Mouse (Mus musculus) liver, postnatal 0 days (tissue): Measurements from ENCODE around the gene Lrrc41. TPM values are rescaled to one million over a fixed set of nuclear protein-coding genes. Genes with fewer than 3 reads are reported as not detected.

ENCODE experiments used
- ATAC-seq: fragments of 200-750 bp; cut with Nextera tagmentation; 2 replicates; pipeline ENCODE4 v1.8.0; 2017; ENCODE audit warnings: mild to moderate bottlenecking, moderate library complexity
- DNase-seq: peaks from one replicate; pipeline ENCODE4 v3.0.0-alpha.2; 2016
- H3K27ac ChIP-seq: fragments of 300-500 bp; sonication (generic); 2 replicates; pipeline ENCODE4 v1.5.1; 2014; ENCODE audit warnings: antibody characterized with exemption, moderate library complexity, mild to moderate bottlenecking, low read depth
- H3K27me3 ChIP-seq: fragments of 300-500 bp; sonication (generic); 2 replicates; pipeline ENCODE4 v1.6.1; 2014; ENCODE audit warnings: low read length, control low read depth, mixed read lengths; ENCODE audit not compliant: insufficient read depth
- H3K36me3 ChIP-seq: fragments of 300-500 bp; sonication (generic); replicated peaks from 2 replicates; pipeline ENCODE4 v1.6.1; 2014; ENCODE audit warnings: mild to moderate bottlenecking, control low read depth, low read length, moderate library complexity, mixed read lengths; ENCODE audit not compliant: insufficient read depth
- H3K4me1 ChIP-seq: fragments of 300-500 bp; sonication (generic); 2 replicates; pipeline ENCODE4 v1.6.1; 2014; ENCODE audit warnings: antibody characterized with exemption, mild to moderate bottlenecking, control low read depth; ENCODE audit not compliant: insufficient read depth
- H3K4me2 ChIP-seq: fragments of 300-500 bp; sonication (generic); 2 replicates; pipeline ENCODE4 v1.6.1; 2014; ENCODE audit warnings: low read depth, mild to moderate bottlenecking, low read length, moderate library complexity, mixed read lengths
- H3K4me3 ChIP-seq: fragments of 300-500 bp; sonication (generic); 2 replicates; pipeline ENCODE4 v1.5.1; 2014; ENCODE audit warnings: low read depth, low read length
- H3K9ac ChIP-seq: fragments of 300-500 bp; sonication (generic); replicated peaks from 2 replicates; pipeline ENCODE4 v1.6.1; 2014; ENCODE audit warnings: mild to moderate bottlenecking, moderate library complexity
- H3K9me3 ChIP-seq: fragments of 300-500 bp; sonication (generic); 2 replicates; pipeline ENCODE4 v1.6.1; 2016; ENCODE audit warnings: mild to moderate bottlenecking, control low read depth, low read length, mixed read lengths
- CTCF ChIP-seq: sonication (generic); IDR thresholded peaks from 2 replicates; pipeline ENCODE4 v1.5.1; 2016; ENCODE audit warnings: antibody characterized with exemption, low read depth
- EP300 ChIP-seq: IDR thresholded peaks from 2 replicates; pipeline ENCODE4 v1.6.1; 2016; ENCODE audit warnings: antibody characterized with exemption, low read depth, mild to moderate bottlenecking
- WGBS: fragments of 180-500 bp; shearing (Covaris S2); extraction: QIAGEN DNeasy Blood & Tissue Kit; methylation state at CpG from one replicate; pipeline ENCODE4 v1.1.7; 2014; ENCODE audit not compliant: insufficient replicate concordance; 5-methylcytosine and 5-hydroxymethylcytosine counted together
- polyA plus RNA-seq: library from polyadenylated mRNA; unstranded; fragments of >200 nt; fragmentation: Nextera tagmentation; extraction: Ambion mirVana; gene quantifications from 2 replicates; pipeline ENCODE4 v1.2.1, GENCODE M21; 2015

Gene Lrrc41
- polyA plus RNA-seq, 1 experiment from 2014 or later: 23.3 TPM

DNA sequence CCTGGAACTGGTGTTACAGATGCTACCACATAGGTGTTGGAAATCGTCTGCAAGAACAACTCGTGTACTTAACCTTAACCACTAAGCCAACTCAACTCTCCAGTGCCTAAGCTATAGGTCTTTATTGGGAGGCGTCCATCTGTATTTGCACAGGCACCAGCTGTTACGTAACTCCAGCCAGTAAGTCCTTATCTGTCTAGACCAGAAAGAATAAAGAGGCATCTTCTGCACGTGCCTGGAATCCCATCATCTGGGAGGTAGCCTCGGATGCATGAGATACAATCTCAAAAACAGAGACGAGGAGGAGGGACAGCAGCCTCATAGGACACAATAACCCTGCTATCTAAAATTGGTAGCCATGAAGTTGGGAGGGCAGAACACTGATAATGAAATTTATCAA is 25.9 kb downstream of the Lrrc41 start:
- ATAC-seq (peak; percentile 68), DNase-seq (no peak)
- no peak overlapping the region for H3K4me2 ChIP-seq
- H3K9ac ChIP-seq: no peak overlapping the region
- no peaks in the 10 kb centered on the region for H3K27me3 ChIP-seq
- H3K27ac ChIP-seq: no peak overlapping the region
- peaks cover 3% of the 10 kb centered on the region; the same call in 1 of the 2 replicates for H3K4me1 ChIP-seq
- H3K4me3 ChIP-seq: no peak overlapping the region
- H3K36me3 ChIP-seq: peaks cover 44% of the 10 kb centered on the region
- peak; percentile 86 for TF ChIP-seq EP300
- no peak for TF ChIP-seq CTCF
- no peaks in the 10 kb centered on the region for H3K9me3 ChIP-seq
- 36% methylated on average over 7 of the region's 7 CpGs for WGBS

GRCm38 (mm10) chr4:116105278-116105677 is 30.2 kb downstream of the Lrrc41 start:
- ATAC-seq (no peak), DNase-seq (no peak)
- Histone ChIP-seq H3K4me2 (no peak overlapping the region), H3K4me3 (no peak overlapping the region), H3K4me1 (no peaks in the 10 kb centered on the region; the same call in 1 of the 2 replicates), H3K9ac (no peak overlapping the region), H3K36me3 (peaks cover 16% of the 10 kb centered on the region), H3K27ac (no peak overlapping the region), H3K9me3 (no peaks in the 10 kb centered on the region), H3K27me3 (no peaks in the 10 kb centered on the region)
- 88% methylated on average over 5 of the region's 5 CpGs for WGBS
- TF ChIP-seq EP300 (no peak), CTCF (no peak)

DNA sequence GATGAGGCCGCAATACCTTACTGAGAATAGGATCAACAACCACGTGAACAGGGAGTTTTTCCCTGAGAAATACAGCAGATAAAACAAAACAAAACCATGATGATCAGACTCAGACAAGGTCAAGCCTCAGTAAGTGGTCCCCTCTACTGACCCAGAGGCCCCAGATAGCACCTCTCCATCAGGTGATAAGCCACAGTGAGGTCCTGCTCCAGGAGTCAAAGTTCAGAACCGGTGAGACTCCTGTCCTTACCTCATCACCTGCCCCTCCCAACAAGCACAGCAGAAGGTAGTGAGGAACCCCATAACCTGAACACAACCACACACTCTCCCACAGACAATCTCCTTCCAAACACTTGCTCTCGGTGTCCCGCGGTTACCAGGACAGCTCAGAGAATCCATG is 35.6 kb downstream of the Lrrc41 start:
- Histone ChIP-seq H3K4me1 (no peaks in the 10 kb centered on the region), H3K36me3 (peaks cover 9% of the 10 kb centered on the region; the same call in 1 of the 2 replicates), H3K9ac (no peak overlapping the region), H3K27me3 (no peaks in the 10 kb centered on the region), H3K4me2 (no peak overlapping the region), H3K27ac (no peak overlapping the region), H3K4me3 (no peak overlapping the region), H3K9me3 (no peaks in the 10 kb centered on the region)
- no peak for DNase-seq
- ATAC-seq: no peak
- TF ChIP-seq EP300: no peak
- no peak for TF ChIP-seq CTCF
- WGBS: 81% methylated on average over 6 of the region's 6 CpGs

- no peak for ATAC-seq
- Histone ChIP-seq H3K4me3 (no peak overlapping the region), H3K4me2 (no peak overlapping the region), H3K9ac (no peak overlapping the region), H3K27me3 (no peaks in the 10 kb centered on the region), H3K36me3 (peaks cover 7% of the 10 kb centered on the region; the same call in 1 of the 2 replicates), H3K9me3 (no peaks in the 10 kb centered on the region), H3K4me1 (no peaks in the 10 kb centered on the region), H3K27ac (no peak overlapping the region)
- WGBS: 93% methylated on average over 2 of the region's 2 CpGs
- TF ChIP-seq EP300: no peak
- no peak for DNase-seq
Observed at GRCm38 (mm10) chr4:116111486-116111885, 36.4 kb downstream of the Lrrc41 start.

DNA sequence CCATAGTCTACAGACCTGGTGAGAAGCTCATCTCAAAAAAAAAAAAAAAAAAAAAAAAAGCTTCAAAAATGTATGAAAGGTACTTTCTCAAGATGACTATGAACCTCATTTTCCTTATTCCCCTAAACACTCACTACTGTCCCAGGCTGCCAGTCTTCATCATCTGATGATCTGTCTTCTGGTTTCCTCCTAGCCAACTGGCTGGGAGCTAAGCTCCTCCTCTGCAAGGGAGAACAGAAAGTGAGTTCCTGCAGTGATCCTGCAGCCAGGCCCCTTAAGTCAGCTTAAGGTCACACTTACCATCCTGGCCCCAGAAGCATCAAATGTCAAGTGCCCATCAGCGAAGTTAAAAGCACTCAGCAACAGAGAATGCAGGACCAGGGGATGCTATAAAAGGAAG is 47.7 kb downstream of the Lrrc41 start:
- Histone ChIP-seq H3K4me3 (peak overlapping the region; percentile 80), H3K9ac (peak overlapping the region; percentile 77), H3K27ac (no peak overlapping the region; the same call in 1 of the 2 replicates), H3K36me3 (no peaks in the 10 kb centered on the region), H3K9me3 (no peaks in the 10 kb centered on the region), H3K4me2 (peak overlapping the region; percentile 80), H3K4me1 (peaks cover 23% of the 10 kb centered on the region; the same call in 1 of the 2 replicates), H3K27me3 (no peaks in the 10 kb centered on the region)
- TF ChIP-seq EP300 (no peak), CTCF (no peak)
- ATAC-seq (no peak), DNase-seq (no peak)
- 0% methylated on average over 1 of the region's 1 CpGs for WGBS

- ATAC-seq (peak; percentile 98), DNase-seq (peak; percentile 87)
- Histone ChIP-seq H3K36me3 (no peaks in the 10 kb centered on the region), H3K27ac (peak within 1 kb of the TSS; percentile 71), H3K4me3 (peak within 1 kb of the TSS; percentile 80), H3K27me3 (no peaks in the 10 kb centered on the region), H3K4me1 (peaks cover 23% of the 10 kb centered on the region; the same call in 1 of the 2 replicates), H3K9me3 (no peaks in the 10 kb centered on the region), H3K4me2 (peak within 1 kb of the TSS; percentile 80), H3K9ac (peak within 1 kb of the TSS; percentile 77)
- TF ChIP-seq CTCF: peak; percentile 36
- TF ChIP-seq EP300: no peak
- 5% methylated on average over 24 of the region's 24 CpGs for WGBS
Observed at GRCm38 (mm10) chr4:116123602-116124519, 48.8 kb downstream of the Lrrc41 start, which contains the start of the genes Rad54l and Pomgnt1. Gene Rad54l (minus strand): TSS chr4:116123690. Gene Pomgnt1 (plus strand): TSS chr4:116123840.
